Mouse (Mus musculus): Measurements from ENCODE around the gene Rbm47.

DNA sequence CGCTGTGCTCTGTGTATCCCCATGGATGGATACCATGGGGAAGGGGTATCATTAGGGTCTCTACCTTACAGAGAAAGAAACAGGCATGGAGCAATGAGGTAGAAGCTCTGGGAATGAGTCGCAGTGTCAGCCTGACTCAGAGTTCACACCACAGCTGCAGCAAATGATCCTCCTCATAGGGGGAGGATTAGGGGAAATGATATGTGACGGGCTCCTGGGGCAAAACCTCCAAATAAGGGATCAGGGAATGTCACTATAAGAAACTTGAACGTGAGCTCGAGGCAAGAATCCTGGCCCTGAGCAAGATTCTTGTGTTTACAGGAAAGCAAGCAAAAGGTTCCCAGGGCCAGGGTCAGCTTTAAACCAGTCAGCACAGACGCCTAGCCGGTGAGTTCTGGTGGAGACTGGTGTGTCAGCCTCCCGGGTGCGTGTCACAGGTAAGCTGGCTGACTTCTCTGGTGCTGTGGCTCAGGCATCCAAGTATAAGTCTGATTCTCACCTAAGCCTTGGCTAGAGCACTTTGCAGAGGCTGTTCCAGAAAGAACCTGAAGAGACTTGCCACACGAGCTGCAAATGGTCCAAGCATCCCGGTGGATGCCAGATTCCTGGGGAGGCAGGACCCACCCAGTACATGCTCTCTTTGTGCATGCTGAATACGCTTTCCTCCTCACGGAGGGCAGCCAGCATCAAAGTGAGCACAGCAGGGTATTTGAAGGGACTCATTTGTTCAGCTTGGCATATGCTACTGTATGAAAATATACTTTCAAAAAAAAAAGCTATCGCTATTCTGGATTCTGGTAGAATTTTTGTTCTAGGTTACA is 138.3 kb downstream of the Rbm47 start:
- TF ChIP-seq GATA1 (IDR thresholded peaks at IDR 0.05; ENCODE audit: low read length) (no peak), TAL1 (IDR thresholded peaks at IDR 0.05; ENCODE audit: low read length) (no peak)
